Mouse (Mus musculus) limb, embryonic 14.5 days (tissue): Measurements from ENCODE around the gene Chtf18. TPM values are rescaled to one million over a fixed set of nuclear protein-coding genes. Genes with fewer than 3 reads are reported as not detected.

Experiments
- ATAC-seq: fragments of 200-750 bp; cut with Nextera tagmentation; 2 replicates; pipeline ENCODE4 v1.8.0; 2017; ENCODE audit warnings: low read depth, moderate number of reproducible peaks, moderate TSS enrichment; ENCODE audit not compliant: low FRiP score
- DNase-seq: peaks from one replicate; pipeline ENCODE4 v3.0.0-alpha.2; 2015; ENCODE audit warnings: low spot score
- H3K27ac ChIP-seq: fragments of 300-500 bp; sonication (generic); replicated peaks from 2 replicates; pipeline ENCODE4 v1.5.1; 2014; ENCODE audit warnings: low read depth, mild to moderate bottlenecking, low read length, moderate library complexity, mixed read lengths
- H3K27me3 ChIP-seq: fragments of 300-500 bp; sonication (generic); 2 replicates; pipeline ENCODE4 v1.6.1; 2014; ENCODE audit warnings: low read length, mixed read lengths; ENCODE audit not compliant: control insufficient read depth, insufficient read depth
- H3K36me3 ChIP-seq: fragments of 300-500 bp; sonication (generic); 2 replicates; pipeline ENCODE4 v1.6.1; 2014; ENCODE audit warnings: mild to moderate bottlenecking, low read length, moderate library complexity, mixed read lengths; ENCODE audit not compliant: control insufficient read depth, insufficient read depth
- H3K4me1 ChIP-seq: fragments of 300-500 bp; sonication (generic); 2 replicates; pipeline ENCODE4 v1.6.1; 2014; ENCODE audit warnings: antibody characterized with exemption, low read length, mixed read lengths; ENCODE audit not compliant: control insufficient read depth, insufficient read depth
- H3K4me2 ChIP-seq: fragments of 300-500 bp; sonication (generic); replicated peaks from 2 replicates; pipeline ENCODE4 v1.6.1; 2014; ENCODE audit warnings: low read depth, mild to moderate bottlenecking, low read length, moderate library complexity; ENCODE audit not compliant: severe bottlenecking
- H3K4me3 ChIP-seq: fragments of 300-500 bp; sonication (generic); replicated peaks from 2 replicates; pipeline ENCODE4 v1.5.1; 2014; ENCODE audit warnings: low read length
- H3K9ac ChIP-seq: fragments of 300-500 bp; sonication (generic); 2 replicates; pipeline ENCODE4 v1.6.1; 2014; ENCODE audit warnings: mild to moderate bottlenecking, low read depth, low read length, moderate library complexity; ENCODE audit not compliant: severe bottlenecking
- H3K9me3 ChIP-seq: fragments of 300-500 bp; sonication (generic); 2 replicates; pipeline ENCODE4 v1.6.1; 2016; ENCODE audit warnings: low read length; ENCODE audit not compliant: control insufficient read depth
- POLR2A ChIP-seq: fragments of 200-500 bp; IDR thresholded peaks from 2 replicates; pipeline ENCODE4 v1.8.0; 2012; ENCODE audit warnings: inconsistent platforms, mild to moderate bottlenecking, moderate library complexity, borderline replicate concordance; ENCODE audit not compliant: insufficient read depth, insufficient read length; ENCODE audit errors: extremely low read depth
- WGBS: fragments of 180-500 bp; shearing (Covaris S2); extraction: QIAGEN DNeasy Blood & Tissue Kit; methylation state at CpG from one replicate; pipeline ENCODE4 v1.1.7; 2014; 5-methylcytosine and 5-hydroxymethylcytosine counted together
- polyA plus RNA-seq, 2 experiments: library from polyadenylated mRNA; depleted of rRNA in 1 of 2; stranded (reverse) in 1 of 2; unstranded in 1 of 2; fragments of >200 nt; fragmentation: Nextera tagmentation in 1 of 2; extraction: Ambion mirVana in 1 of 2; gene quantifications; 2 replicates each; pipeline versions ENCODE4 v1.2.1 to v1.2.3; 2012 to 2014

Chtf18 gene
- polyA plus RNA-seq, 2 experiments: 14.7 to 34.5 TPM

DNA sequence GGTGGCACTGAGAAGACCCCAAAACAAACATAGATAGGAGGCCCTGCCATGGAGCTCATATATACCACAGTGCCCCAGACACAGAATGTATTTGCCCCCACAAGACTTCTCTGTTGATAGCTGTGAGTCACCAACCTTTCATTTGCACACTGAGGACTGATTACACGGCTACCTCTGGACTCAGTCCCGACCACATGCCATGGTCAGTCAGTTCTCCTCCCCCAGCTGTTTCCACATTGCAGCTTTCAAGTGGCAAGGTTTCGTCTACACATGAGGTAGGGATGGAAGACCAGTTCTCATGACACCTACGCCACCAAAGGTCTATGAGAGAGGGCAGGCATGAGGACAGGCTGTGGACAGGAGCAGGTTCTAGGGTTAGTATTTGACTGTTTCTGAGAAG is 16.1 kb downstream of the Chtf18 start:
- ATAC-seq: no peak
- H3K36me3 ChIP-seq: no peaks in the 10 kb centered on the region
- H3K27ac ChIP-seq: no peak overlapping the region
- no peaks in the 10 kb centered on the region for H3K4me1 ChIP-seq
- no peaks in the 10 kb centered on the region for H3K9me3 ChIP-seq
- DNase-seq: no peak
- no peak overlapping the region for H3K4me3 ChIP-seq
- H3K9ac ChIP-seq: no peak overlapping the region
- 82% methylated on average over 4 of the region's 4 CpGs for WGBS
- H3K4me2 ChIP-seq: no peak overlapping the region
- no peak for TF ChIP-seq POLR2A
- H3K27me3 ChIP-seq: peaks cover 4% of the 10 kb centered on the region; the same call in 1 of the 2 replicates

DNA sequence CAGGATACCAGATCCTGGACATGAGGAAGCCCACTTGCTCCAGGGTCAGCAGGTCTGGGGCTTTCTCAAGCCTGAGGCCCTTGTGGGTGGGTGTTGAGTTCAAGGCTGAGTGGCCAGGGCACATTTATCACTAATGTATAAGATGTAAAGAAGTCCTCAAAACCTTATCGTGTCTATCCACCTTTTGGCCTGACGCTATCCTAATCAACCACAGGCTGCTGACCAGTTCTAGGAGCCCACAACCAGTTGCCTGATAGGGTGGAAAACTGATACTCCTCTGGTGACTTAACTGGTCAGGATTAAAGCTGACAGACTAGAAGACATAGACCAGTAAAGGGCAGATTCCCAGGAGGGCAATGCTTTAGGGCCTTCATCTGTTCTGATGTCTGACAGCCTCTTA is 17.2 kb downstream of the Chtf18 start:
- WGBS: 94% methylated on average over 2 of the region's 2 CpGs
- DNase-seq: no peak
- ATAC-seq: no peak

DNA sequence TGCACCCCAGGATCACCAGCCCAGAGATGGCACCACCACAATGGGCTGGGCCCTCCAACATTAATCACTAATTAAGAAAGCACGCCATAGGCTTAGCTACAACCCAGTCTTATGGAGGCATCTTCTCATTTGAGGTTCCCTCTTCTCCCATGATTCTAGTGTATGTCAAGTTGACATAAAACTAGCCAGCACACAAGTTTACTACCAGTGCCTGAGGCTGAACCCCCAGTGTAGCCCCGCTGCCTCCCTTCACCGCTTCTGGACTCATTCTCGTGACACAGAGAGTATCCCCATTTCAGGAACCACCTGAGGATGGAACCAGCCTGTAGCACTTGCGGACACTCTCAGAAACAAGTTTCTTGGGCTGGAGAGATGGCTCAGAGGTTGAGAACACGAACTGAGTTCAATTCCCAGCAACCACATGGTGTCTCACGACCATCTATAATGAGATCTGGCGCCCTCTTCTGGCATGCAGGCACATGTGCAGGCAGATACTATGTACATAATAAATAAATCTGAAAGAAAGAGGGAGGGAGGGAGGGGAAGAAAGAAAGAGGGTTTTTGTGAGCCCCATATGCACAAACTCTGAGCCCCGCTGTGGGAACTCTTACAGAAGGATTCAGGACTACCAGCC is 26.2 kb downstream of the Chtf18 start:
- Histone ChIP-seq H3K9me3 (no peaks in the 10 kb centered on the region), H3K36me3 (no peaks in the 10 kb centered on the region), H3K4me2 (no peak overlapping the region), H3K9ac (no peak overlapping the region), H3K27ac (no peak overlapping the region), H3K4me1 (0 out of 2 replicates have a peak, but pooled peaks cover 4% of the 10 kb centered on the region), H3K27me3 (no peaks in the 10 kb centered on the region), H3K4me3 (no peak overlapping the region)
- 60% methylated on average over 9 of the region's 9 CpGs for WGBS
- TF ChIP-seq POLR2A: no peak
- DNase-seq (no peak), ATAC-seq (no peak)

More for the DNA sequence above, 17.2 kb downstream of the Chtf18 start:
- no peaks in the 10 kb centered on the region for H3K9me3 ChIP-seq
- H3K36me3 ChIP-seq: no peaks in the 10 kb centered on the region
- no peak for TF ChIP-seq POLR2A
- H3K4me2 ChIP-seq: no peak overlapping the region
- no peak overlapping the region for H3K27ac ChIP-seq
- no peak overlapping the region for H3K4me3 ChIP-seq
- H3K27me3 ChIP-seq: no peaks in the 10 kb centered on the region
- no peak overlapping the region for H3K9ac ChIP-seq
- no peaks in the 10 kb centered on the region for H3K4me1 ChIP-seq

DNA sequence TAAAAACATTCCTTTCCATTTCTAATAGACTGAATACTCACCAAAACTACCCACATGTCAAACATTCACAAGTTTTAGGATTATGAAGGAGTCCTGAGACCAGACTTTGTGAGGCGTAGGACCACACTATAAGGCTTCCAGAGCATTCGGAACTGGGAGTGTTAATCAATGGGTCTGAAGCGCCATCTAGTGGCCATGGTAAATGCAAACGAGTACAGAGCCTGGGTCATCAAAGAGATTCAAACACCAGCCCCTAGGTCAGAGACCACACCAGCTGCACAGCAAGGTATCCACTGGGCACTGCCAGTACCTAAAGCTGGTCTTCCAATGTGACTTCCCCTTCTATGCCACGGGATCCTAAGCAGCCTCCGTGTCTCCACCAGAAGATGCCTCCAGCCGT is 28.8 kb downstream of the Chtf18 start:
- WGBS: 8% methylated on average over 7 of the region's 7 CpGs
- Histone ChIP-seq H3K9me3 (no peaks in the 10 kb centered on the region), H3K27me3 (no peaks in the 10 kb centered on the region), H3K4me1 (0 out of 2 replicates have a peak, but pooled peaks cover 4% of the 10 kb centered on the region), H3K4me2 (no peak overlapping the region), H3K9ac (no peak overlapping the region), H3K27ac (no peak overlapping the region), H3K4me3 (no peak overlapping the region), H3K36me3 (no peaks in the 10 kb centered on the region)
- ATAC-seq: 0 out of 2 replicates have a peak, but pooled peaks have one; percentile 65
- peak; percentile 85 for DNase-seq
- no peak for TF ChIP-seq POLR2A

DNA sequence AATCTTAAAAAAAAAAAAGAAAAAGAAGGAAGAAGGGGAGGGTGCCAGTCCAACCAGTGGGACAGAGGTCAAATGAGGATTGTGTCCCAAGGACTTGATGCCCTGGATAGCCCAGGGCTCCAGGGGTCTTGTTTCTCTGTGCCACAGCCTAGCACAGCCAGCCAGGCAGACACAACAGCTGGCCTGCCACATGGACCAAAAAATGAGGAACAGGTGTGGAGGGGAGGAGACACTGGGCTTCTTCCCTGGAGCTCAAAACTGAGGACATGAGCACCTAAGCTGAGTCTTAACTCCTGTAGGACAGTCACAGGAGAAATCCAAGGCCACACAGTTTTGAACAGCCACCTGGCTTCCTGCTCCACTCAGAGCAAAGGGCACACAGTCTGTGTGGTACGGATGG is 31.0 kb downstream of the Chtf18 start:
- WGBS: 27% methylated on average over 1 of the region's 1 CpGs
- H3K9ac ChIP-seq: no peak overlapping the region
- no peak for ATAC-seq

More for the DNA sequence above, 31.0 kb downstream of the Chtf18 start:
- Histone ChIP-seq H3K9me3 (no peaks in the 10 kb centered on the region), H3K27ac (no peak overlapping the region), H3K4me2 (no peak overlapping the region), H3K4me1 (0 out of 2 replicates have a peak, but pooled peaks cover 4% of the 10 kb centered on the region), H3K27me3 (no peaks in the 10 kb centered on the region), H3K36me3 (no peaks in the 10 kb centered on the region), H3K4me3 (no peak overlapping the region)
- TF ChIP-seq POLR2A: no peak
- no peak for DNase-seq
